Mouse (Mus musculus): Measurements from ENCODE around the gene Pacs2. TPM values are rescaled to one million over a fixed set of nuclear protein-coding genes. Genes with fewer than 3 reads are reported as not detected.

Gene Pacs2
- polyA plus RNA-seq, 1 experiment from 2014 or later: 54.3 TPM

- Histone ChIP-seq H3K36me3 (ENCODE audit: inconsistent target) (peaks cover 30% of the 10 kb centered on the region), H3K79me2 (ENCODE audit: inconsistent target) (peaks cover 86% of the 10 kb centered on the region), H3K4me3 (ENCODE audit: inconsistent target) (no peak overlapping the region), H3K27ac (no peak overlapping the region)
- 89% methylated on average over 14 of the region's 15 CpGs for WGBS (ENCODE audit: missing documents)
Observed at GRCm38 (mm10) chr12:113041481-113042439, 27.5 kb downstream of the Pacs2 start.

GRCm38 (mm10) chr12:113042543-113042942 is 28.2 kb downstream of the Pacs2 start:
- Histone ChIP-seq H3K79me2 (ENCODE audit: inconsistent target) (peaks cover 78% of the 10 kb centered on the region), H3K36me3 (ENCODE audit: inconsistent target) (peaks cover 38% of the 10 kb centered on the region), H3K27ac (no peak overlapping the region), H3K4me3 (ENCODE audit: inconsistent target) (no peak overlapping the region)
- 52% methylated on average over 2 of the region's 2 CpGs for WGBS (ENCODE audit: missing documents)

GRCm38 (mm10) chr12:113044916-113045677 is 30.8 kb downstream of the Pacs2 start:
- Histone ChIP-seq H3K27ac (no peak overlapping the region), H3K79me2 (ENCODE audit: inconsistent target) (peaks cover 53% of the 10 kb centered on the region), H3K36me3 (ENCODE audit: inconsistent target) (peaks cover 62% of the 10 kb centered on the region), H3K4me3 (ENCODE audit: inconsistent target) (no peak overlapping the region)
- WGBS (ENCODE audit: missing documents): 86% methylated on average over 3 of the region's 3 CpGs

GRCm38 (mm10) chr12:113046861-113047260 is 32.6 kb downstream of the Pacs2 start:
- H3K4me3 ChIP-seq (ENCODE audit: inconsistent target): no peak overlapping the region
- H3K27ac ChIP-seq: no peak overlapping the region
- WGBS (ENCODE audit: missing documents): 24% methylated on average over 15 of the region's 15 CpGs
- H3K36me3 ChIP-seq (ENCODE audit: inconsistent target): peaks cover 80% of the 10 kb centered on the region
- peaks cover 35% of the 10 kb centered on the region for H3K79me2 ChIP-seq (ENCODE audit: inconsistent target)

- H3K4me3 ChIP-seq (ENCODE audit: inconsistent target): no peak overlapping the region
- WGBS (ENCODE audit: missing documents): 96% methylated on average over 5 of the region's 5 CpGs
- no peak overlapping the region for H3K27ac ChIP-seq
- peaks cover 23% of the 10 kb centered on the region for H3K79me2 ChIP-seq (ENCODE audit: inconsistent target)
- peaks cover 91% of the 10 kb centered on the region for H3K36me3 ChIP-seq (ENCODE audit: inconsistent target)
Observed at GRCm38 (mm10) chr12:113048103-113048502, 33.8 kb downstream of the Pacs2 start.

- Histone ChIP-seq H3K4me3 (ENCODE audit: inconsistent target) (no peak overlapping the region), H3K36me3 (ENCODE audit: inconsistent target) (peaks cover 96% of the 10 kb centered on the region), H3K79me2 (ENCODE audit: inconsistent target) (peaks cover 6% of the 10 kb centered on the region; the same call in 1 of the 2 replicates), H3K27ac (no peak overlapping the region)
- WGBS (ENCODE audit: missing documents): 28% methylated on average over 9 of the region's 9 CpGs
Observed at GRCm38 (mm10) chr12:113049836-113050235, 35.5 kb downstream of the Pacs2 start.

- 96% methylated on average over 12 of the region's 12 CpGs for WGBS (ENCODE audit: missing documents)
- no peak overlapping the region for H3K4me3 ChIP-seq (ENCODE audit: inconsistent target)
- peaks cover 98% of the 10 kb centered on the region for H3K36me3 ChIP-seq (ENCODE audit: inconsistent target)
- no peaks in the 10 kb centered on the region for H3K79me2 ChIP-seq (ENCODE audit: inconsistent target)
- no peak overlapping the region for H3K27ac ChIP-seq
Observed at GRCm38 (mm10) chr12:113050671-113051070, 36.4 kb downstream of the Pacs2 start.

GRCm38 (mm10) chr12:113051628-113052403 is 37.5 kb downstream of the Pacs2 start:
- Histone ChIP-seq H3K27ac (no peak overlapping the region), H3K4me3 (ENCODE audit: inconsistent target) (no peak overlapping the region), H3K36me3 (ENCODE audit: inconsistent target) (peaks cover 98% of the 10 kb centered on the region), H3K79me2 (ENCODE audit: inconsistent target) (no peaks in the 10 kb centered on the region)
- WGBS (ENCODE audit: missing documents): 92% methylated on average over 9 of the region's 9 CpGs

GRCm38 (mm10) chr12:113056089-113056488 is 41.8 kb downstream of the Pacs2 start:
- Histone ChIP-seq H3K79me2 (ENCODE audit: inconsistent target) (no peaks in the 10 kb centered on the region), H3K4me3 (ENCODE audit: inconsistent target) (no peak overlapping the region), H3K36me3 (ENCODE audit: inconsistent target) (peaks cover 99% of the 10 kb centered on the region), H3K27ac (no peak overlapping the region)
- WGBS (ENCODE audit: missing documents): 90% methylated on average over 8 of the region's 8 CpGs

GRCm38 (mm10) chr12:113060178-113060577 is 45.9 kb downstream of the Pacs2 start:
- H3K27ac ChIP-seq: no peak overlapping the region
- WGBS (ENCODE audit: missing documents): 73% methylated on average over 5 of the region's 5 CpGs
- no peak overlapping the region for H3K4me3 ChIP-seq (ENCODE audit: inconsistent target)
- no peaks in the 10 kb centered on the region for H3K79me2 ChIP-seq (ENCODE audit: inconsistent target)
- peaks cover 99% of the 10 kb centered on the region for H3K36me3 ChIP-seq (ENCODE audit: inconsistent target)

- H3K79me2 ChIP-seq (ENCODE audit: inconsistent target): no peaks in the 10 kb centered on the region
Observed at GRCm38 (mm10) chr12:113061606-113062005, 47.3 kb downstream of the Pacs2 start.

GRCm38 (mm10) chr12:113062201-113062600 is 47.9 kb downstream of the Pacs2 start:
- Histone ChIP-seq H3K4me3 (ENCODE audit: inconsistent target) (no peak overlapping the region), H3K36me3 (ENCODE audit: inconsistent target) (peaks cover 99% of the 10 kb centered on the region), H3K79me2 (ENCODE audit: inconsistent target) (no peaks in the 10 kb centered on the region), H3K27ac (no peak overlapping the region)
- WGBS (ENCODE audit: missing documents): 95% methylated on average over 9 of the region's 10 CpGs

More at GRCm38 (mm10) chr12:113061606-113062005, 47.3 kb downstream of the Pacs2 start:
- Histone ChIP-seq H3K27ac (no peak overlapping the region), H3K36me3 (ENCODE audit: inconsistent target) (peaks cover 99% of the 10 kb centered on the region), H3K4me3 (ENCODE audit: inconsistent target) (no peak overlapping the region)
- 95% methylated on average over 9 of the region's 9 CpGs for whole genome bisulfite sequencing (ENCODE audit: missing documents)

- Histone ChIP-seq H3K36me3 (ENCODE audit: inconsistent target) (peaks cover 99% of the 10 kb centered on the region), H3K79me2 (ENCODE audit: inconsistent target) (no peaks in the 10 kb centered on the region), H3K27ac (no peak overlapping the region), H3K4me3 (ENCODE audit: inconsistent target) (no peak overlapping the region)
- WGBS (ENCODE audit: missing documents): 96% methylated on average over 7 of the region's 7 CpGs
Observed at GRCm38 (mm10) chr12:113063700-113064099, 49.4 kb downstream of the Pacs2 start.

- no peak overlapping the region for H3K4me3 ChIP-seq (ENCODE audit: inconsistent target)
- WGBS (ENCODE audit: missing documents): 42% methylated on average over 6 of the region's 7 CpGs
- H3K27ac ChIP-seq: no peak overlapping the region
- peaks cover 90% of the 10 kb centered on the region for H3K36me3 ChIP-seq (ENCODE audit: inconsistent target)
- H3K79me2 ChIP-seq (ENCODE audit: inconsistent target): no peaks in the 10 kb centered on the region
Observed at GRCm38 (mm10) chr12:113068002-113068401, 53.7 kb downstream of the Pacs2 start.
